In the genomic region with DNA sequence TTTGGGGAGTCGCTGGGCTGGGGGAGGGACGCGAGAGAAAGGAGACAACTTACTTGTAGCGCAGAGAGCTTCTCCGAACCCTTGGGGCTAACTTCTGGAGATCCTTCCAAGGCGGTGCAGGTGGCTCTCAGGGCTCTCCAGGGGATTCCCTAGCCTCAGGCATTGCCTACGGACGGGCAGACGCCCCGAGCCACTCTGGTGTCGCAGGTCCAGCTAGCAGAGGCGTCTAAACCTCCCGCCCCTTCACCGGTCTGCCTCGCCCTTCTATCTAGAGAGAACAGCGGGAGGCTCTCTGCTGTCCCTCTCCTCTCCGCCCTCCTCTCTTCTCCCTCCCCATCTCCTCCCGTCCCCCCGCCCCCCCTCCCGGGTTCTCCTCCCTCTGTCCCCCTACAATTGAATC, we compare ENCODE assay signal across 7 mouse cellular contexts. TPM values are rescaled to one million over a fixed set of nuclear protein-coding genes. Genes with fewer than 3 reads are reported as not detected.
DNase-seq lines count a peak whose midpoint lies in the region; ATAC-seq lines count a peak whose summit lies in the region.

Gene Kcnj5, minus strand, starts transcription at position 300 of the 400 bp plus-strand sequence.

- DNase-seq in urinary bladder, postnatal 14 days (ENCODE audit: low spot score): peak; percentile 7
- DNase-seq in urinary bladder, adult 18-20 months (ENCODE audit: low spot score in 2 of 2): no peak
- peak; percentile 30 for DNase-seq in retina, postnatal 1 day
- no peak for DNase-seq in thymus, postnatal 25 days
- no peak for DNase-seq in frontal cortex, postnatal 36 days (ENCODE audit: low spot score in 2 of 2)

- peak within 1 kb of the TSS; percentile 92 for H3K27ac ChIP-seq in heart, embryonic 13.5 days (replicated peaks)
- no peak within 1 kb of the TSS for H3K27ac ChIP-seq in limb, embryonic 15.5 days

- peak within 1 kb of the TSS; percentile 89 for H3K9ac ChIP-seq in heart, embryonic 13.5 days
- no peak within 1 kb of the TSS for H3K9ac ChIP-seq in limb, embryonic 15.5 days

- no peaks in the 10 kb centered on the region for H3K9me3 ChIP-seq in heart, embryonic 13.5 days
- H3K9me3 ChIP-seq in limb, embryonic 15.5 days: no peaks in the 10 kb centered on the region

- whole genome bisulfite sequencing in heart, embryonic 13.5 days: 1% methylated on average over 19 of the region's 20 CpGs
- 2% methylated on average over 20 of the region's 20 CpGs for WGBS in limb, embryonic 15.5 days

- no peaks in the 10 kb centered on the region for H3K36me3 ChIP-seq in heart, embryonic 13.5 days
- no peaks in the 10 kb centered on the region for H3K36me3 ChIP-seq in limb, embryonic 15.5 days

- H3K4me3 ChIP-seq in heart, embryonic 13.5 days: peak within 1 kb of the TSS; percentile 65
- peak within 1 kb of the TSS; percentile 24 for H3K4me3 ChIP-seq in limb, embryonic 15.5 days

- ATAC-seq in heart, embryonic 13.5 days (ENCODE audit: extremely low read depth, insufficient number of reproducible peaks, low FRiP score, low TSS enrichment): no peak
- ATAC-seq in limb, embryonic 15.5 days (ENCODE audit: insufficient number of reproducible peaks, low FRiP score, low TSS enrichment, low read depth): no peak

- peaks cover 47% of the 10 kb centered on the region for H3K27me3 ChIP-seq in heart, embryonic 13.5 days (replicated peaks)
- peaks cover 59% of the 10 kb centered on the region for H3K27me3 ChIP-seq in limb, embryonic 15.5 days

- peaks cover 49% of the 10 kb centered on the region for H3K4me1 ChIP-seq in heart, embryonic 13.5 days
- peaks cover 15% of the 10 kb centered on the region for H3K4me1 ChIP-seq in limb, embryonic 15.5 days

- H3K4me2 ChIP-seq in heart, embryonic 13.5 days: peak within 1 kb of the TSS; percentile 83
- H3K4me2 ChIP-seq in limb, embryonic 15.5 days: peak within 1 kb of the TSS; percentile 44

RNA-seq across cellular contexts. Expression of gene Kcnj5, which starts in this region (rescaled TPM):
- 19.8 and 21.0 TPM in 2 replicates for polyA plus RNA-seq in heart, embryonic 13.5 days (2015; fragmentation: Nextera tagmentation; extraction: Ambion mirVana)
- polyA plus RNA-seq in limb, embryonic 15.5 days (2015; fragmentation: Nextera tagmentation; extraction: Ambion mirVana): 0.07 and 0.14 TPM in 2 replicates

Comparison
In these comparisons a context has a peak if more than half of its experiments do, and no peak if none do; other contexts are left out.
1. RNA of gene Kcnj5 (polyA plus RNA-seq): 19.8 to 21.0 TPM in heart, embryonic 13.5 days; 0.07 to 0.14 TPM in limb, embryonic 15.5 days; every median in the first group is over 10 times any median in the second.
2. DNase-seq: peak in urinary bladder, postnatal 14 days (single experiment) and retina, postnatal 1 day (single experiment); none in urinary bladder, adult 18-20 months (0 of 2), thymus, postnatal 25 days (single experiment) and frontal cortex, postnatal 36 days (0 of 2).